Mouse (Mus musculus): ENCODE data around the gene St3gal5. TPM values are rescaled to one million over a fixed set of nuclear protein-coding genes. Genes with fewer than 3 reads are reported as not detected.
"Not testable (repeated sequence)": the region's sequence is repeated elsewhere in the genome, so short reads cannot be mapped to it uniquely, and the experiment has no call there.

St3gal5 gene
- total RNA-seq, 2 experiments from 2014 or later: 679 to 965 TPM

- ATAC-seq (replicated peaks; ENCODE audit: low FRiP score, poor library complexity, severe bottlenecking): no peak
These were observed 27.1 kb downstream of the St3gal5 start for GRCm38 (mm10) chr6:72124315-72125103.

- no peak for ATAC-seq (replicated peaks; ENCODE audit: low FRiP score, poor library complexity, severe bottlenecking)
These were observed 28.9 kb downstream of the St3gal5 start for GRCm38 (mm10) chr6:72126128-72126917.

- ATAC-seq (replicated peaks; ENCODE audit: low FRiP score, poor library complexity, severe bottlenecking): no peak
These were observed 32.7 kb downstream of the St3gal5 start for GRCm38 (mm10) chr6:72130056-72130455.

- ATAC-seq (replicated peaks; ENCODE audit: low FRiP score, poor library complexity, severe bottlenecking): no peak
These were observed 35.4 kb downstream of the St3gal5 start for GRCm38 (mm10) chr6:72132671-72133214.

- ATAC-seq (replicated peaks; ENCODE audit: low FRiP score, poor library complexity, severe bottlenecking): peak; percentile 54
These were observed 37.6 kb downstream of the St3gal5 start for GRCm38 (mm10) chr6:72134850-72135515.

GRCm38 (mm10) chr6:72136016-72136415 is 38.6 kb downstream of the St3gal5 start:
- no peak for ATAC-seq (replicated peaks; ENCODE audit: low FRiP score, poor library complexity, severe bottlenecking)

GRCm38 (mm10) chr6:72136543-72136942 is 39.2 kb downstream of the St3gal5 start:
- no peak for ATAC-seq (replicated peaks; ENCODE audit: low FRiP score, poor library complexity, severe bottlenecking)

- ATAC-seq (replicated peaks; ENCODE audit: low FRiP score, poor library complexity, severe bottlenecking): no peak; the same call in 1 of the 2 replicates
These were observed 42.3 kb downstream of the St3gal5 start for GRCm38 (mm10) chr6:72139508-72140193.

GRCm38 (mm10) chr6:72140371-72140770 is 43.0 kb downstream of the St3gal5 start:
- ATAC-seq (replicated peaks; ENCODE audit: low FRiP score, poor library complexity, severe bottlenecking): no peak

- no peak for ATAC-seq (replicated peaks; ENCODE audit: low FRiP score, poor library complexity, severe bottlenecking)
These were observed 43.8 kb downstream of the St3gal5 start for GRCm38 (mm10) chr6:72141191-72141590.

- ATAC-seq (replicated peaks; ENCODE audit: low FRiP score, poor library complexity, severe bottlenecking): no peak
These were observed 45.2 kb downstream of the St3gal5 start for GRCm38 (mm10) chr6:72142561-72142960.

- ATAC-seq (replicated peaks; ENCODE audit: low FRiP score, poor library complexity, severe bottlenecking): no peak
These were observed 47.0 kb downstream of the St3gal5 start for GRCm38 (mm10) chr6:72144353-72144752.

- no peak for ATAC-seq (replicated peaks; ENCODE audit: low FRiP score, poor library complexity, severe bottlenecking)
These were observed 49.4 kb downstream of the St3gal5 start for GRCm38 (mm10) chr6:72146803-72147202.

GRCm38 (mm10) chr6:72148721-72149120 is 51.3 kb downstream of the St3gal5 start:
- no peak for ATAC-seq (replicated peaks; ENCODE audit: low FRiP score, poor library complexity, severe bottlenecking)

- no peak for ATAC-seq (replicated peaks; ENCODE audit: low FRiP score, poor library complexity, severe bottlenecking)
These were observed 52.4 kb downstream of the St3gal5 start for GRCm38 (mm10) chr6:72149797-72150196.

GRCm38 (mm10) chr6:72152707-72153106 is 55.3 kb downstream of the St3gal5 start:
- ATAC-seq (replicated peaks; ENCODE audit: low FRiP score, poor library complexity, severe bottlenecking): no peak

GRCm38 (mm10) chr6:72153455-72153854 is 56.1 kb downstream of the St3gal5 start:
- ATAC-seq (replicated peaks; ENCODE audit: low FRiP score, poor library complexity, severe bottlenecking): no peak

GRCm38 (mm10) chr6:72154008-72154407 is 56.6 kb downstream of the St3gal5 start:
- not testable (repeated sequence) for ATAC-seq (replicated peaks; ENCODE audit: low FRiP score, poor library complexity, severe bottlenecking)

GRCm38 (mm10) chr6:72154938-72155531 is 57.6 kb downstream of the St3gal5 start:
- peak; percentile 16; the same call in 1 of the 2 replicates for ATAC-seq (replicated peaks; ENCODE audit: low FRiP score, poor library complexity, severe bottlenecking)

Measured in erythroblast, adult 5-6 weeks (primary cell).